Mouse (Mus musculus) liver, embryonic 14.5 days (tissue): ENCODE results near the gene Wapl. TPM values are rescaled to one million over a fixed set of nuclear protein-coding genes. Genes with fewer than 3 reads are reported as not detected.
A peak's percentile ranks its signal among the peaks of the same experiment; 100 is the strongest.

Experiments used
- ATAC-seq: fragments of 200-750 bp; cut with Nextera tagmentation; 2 replicates; pipeline ENCODE4 v1.8.0; 2017; ENCODE audit warnings: moderate number of reproducible peaks, mild to moderate bottlenecking, moderate library complexity; ENCODE audit not compliant: insufficient read depth
- DNase-seq, 3 experiments: peaks; one replicate each; pipeline ENCODE4 v3.0.0-alpha.2; 2012 to 2013; ENCODE audit warnings: low read depth in 3 of 3, low spot score in 3 of 3
- H3K27ac ChIP-seq: fragments of 300-500 bp; sonication (generic); 2 replicates; pipeline ENCODE4 v1.5.1; 2014; ENCODE audit warnings: moderate library complexity, mild to moderate bottlenecking, control low read depth, inconsistent platforms
- H3K27me3 ChIP-seq: fragments of 300-500 bp; sonication (generic); 2 replicates; pipeline ENCODE4 v1.6.1; 2014; ENCODE audit warnings: mild to moderate bottlenecking, low read length, moderate library complexity; ENCODE audit not compliant: control insufficient read depth, insufficient read depth
- H3K36me3 ChIP-seq: fragments of 300-500 bp; sonication (generic); replicated peaks from 2 replicates; pipeline ENCODE4 v1.6.1; 2014; ENCODE audit warnings: low read depth; ENCODE audit not compliant: control insufficient read depth, insufficient read depth
- H3K4me1 ChIP-seq, 2 experiments: fragments of 200-500 bp in 1 of 2; fragments of 300-500 bp in 1 of 2; sonication (generic) in 1 of 2; replicated peaks; 2 replicates each; pipeline ENCODE4 v1.6.1; 2012 to 2014; ENCODE audit warnings: antibody characterized with exemption in 1 of 2, inconsistent platforms in 1 of 2, low read length in 1 of 2; ENCODE audit not compliant: control insufficient read depth in 2 of 2, insufficient read depth in 2 of 2
- H3K4me2 ChIP-seq: fragments of 300-500 bp; sonication (generic); 2 replicates; pipeline ENCODE4 v1.6.1; 2014; ENCODE audit warnings: low read depth, mild to moderate bottlenecking, control low read depth, moderate library complexity
- H3K4me3 ChIP-seq, 2 experiments: fragments of 200-500 bp in 1 of 2; fragments of 300-500 bp in 1 of 2; sonication (generic) in 1 of 2; 2 replicates each; pipeline ENCODE4 v1.5.1; 2012 to 2014; ENCODE audit warnings: low read depth in 2 of 2, low read length in 2 of 2, mild to moderate bottlenecking in 2 of 2, control low read depth in 1 of 2, inconsistent platforms in 1 of 2, moderate library complexity in 1 of 2; ENCODE audit not compliant: insufficient read depth in 1 of 2
- H3K9ac ChIP-seq: fragments of 300-500 bp; sonication (generic); replicated peaks from 2 replicates; pipeline ENCODE4 v1.6.1; 2014; ENCODE audit warnings: mild to moderate bottlenecking, control low read depth, moderate library complexity
- H3K9me3 ChIP-seq: fragments of 300-500 bp; sonication (generic); 2 replicates; pipeline ENCODE4 v1.6.1; 2016; ENCODE audit warnings: low read length, mixed read lengths; ENCODE audit not compliant: control insufficient read depth
- CTCF ChIP-seq: IDR thresholded peaks from 2 replicates; pipeline ENCODE4 v1.5.1; 2016; ENCODE audit warnings: antibody characterized with exemption, low read depth, control low read depth
- EP300 ChIP-seq: IDR thresholded peaks from 2 replicates; pipeline ENCODE4 v1.6.1; 2016; ENCODE audit warnings: antibody characterized with exemption, low read depth
- WGBS: fragments of 180-500 bp; shearing (Covaris S2); extraction: QIAGEN DNeasy Blood & Tissue Kit; methylation state at CpG from one replicate; pipeline ENCODE4 v1.1.7; 2014; ENCODE audit not compliant: insufficient replicate concordance; 5-methylcytosine and 5-hydroxymethylcytosine counted together
- polyA plus RNA-seq, 2 experiments: library from polyadenylated mRNA; depleted of rRNA in 1 of 2; stranded (reverse) in 1 of 2; unstranded in 1 of 2; fragments of >200 nt; fragmentation: Nextera tagmentation in 1 of 2; extraction: Ambion mirVana in 1 of 2; gene quantifications; 2 replicates each; pipeline versions ENCODE4 v1.2.1 to v1.2.3; 2012 to 2014

Wapl gene
- polyA plus RNA-seq, 2 experiments, result 25.0 to 25.2 TPM

GRCm38 (mm10) chr14:34644140-34644539 lies 29.6 kb upstream of the Wapl start:
- WGBS, result 62% methylated on average over 7 of the region's 7 CpGs
- Histone ChIP-seq H3K27me3 (no peaks in the 10 kb centered on the region), H3K4me2 (no peak overlapping the region), H3K36me3 (no peaks in the 10 kb centered on the region), H3K9me3 (no peaks in the 10 kb centered on the region), H3K9ac (no peak overlapping the region), H3K4me3 (no peak overlapping the region), H3K27ac (no peak overlapping the region), H3K4me1 (peaks cover 0 to 5% of the 10 kb centered on the region in 2 experiments; a peak in 1 of 4 replicates)
- ATAC-seq (no peak), DNase-seq (no peak)
- no peak for TF ChIP-seq CTCF
- no peak for TF ChIP-seq EP300

- Histone ChIP-seq H3K4me3 (no peak overlapping the region), H3K27me3 (no peaks in the 10 kb centered on the region), H3K9me3 (no peaks in the 10 kb centered on the region), H3K36me3 (no peaks in the 10 kb centered on the region), H3K4me2 (no peak overlapping the region), H3K4me1 (peaks cover 0 to 5% of the 10 kb centered on the region in 2 experiments; a peak in 1 of 4 replicates), H3K27ac (no peak overlapping the region), H3K9ac (no peak overlapping the region)
- WGBS, result 68% methylated on average over 8 of the region's 8 CpGs
- DNase-seq (no peak), ATAC-seq (no peak)
- no peak for TF ChIP-seq CTCF
- TF ChIP-seq EP300, result no peak
These were observed 25.8 kb upstream of the Wapl start for GRCm38 (mm10) chr14:34647870-34648475.

GRCm38 (mm10) chr14:34657131-34657530 lies 16.6 kb upstream of the Wapl start:
- no peak overlapping the region for H3K27ac ChIP-seq
- ATAC-seq (no peak), DNase-seq (no peak)
- WGBS, result 85% methylated on average over 5 of the region's 5 CpGs
- H3K36me3 ChIP-seq, result no peaks in the 10 kb centered on the region
- peaks cover 26 to 35% of the 10 kb centered on the region in 2 experiments for H3K4me1 ChIP-seq
- no peaks in the 10 kb centered on the region for H3K27me3 ChIP-seq
- no peak overlapping the region for H3K4me2 ChIP-seq
- H3K9ac ChIP-seq, result no peak overlapping the region
- no peak overlapping the region for H3K4me3 ChIP-seq
- H3K9me3 ChIP-seq, result no peaks in the 10 kb centered on the region; the same call in 1 of the 2 replicates
- TF ChIP-seq CTCF (no peak), EP300 (no peak)

DNA sequence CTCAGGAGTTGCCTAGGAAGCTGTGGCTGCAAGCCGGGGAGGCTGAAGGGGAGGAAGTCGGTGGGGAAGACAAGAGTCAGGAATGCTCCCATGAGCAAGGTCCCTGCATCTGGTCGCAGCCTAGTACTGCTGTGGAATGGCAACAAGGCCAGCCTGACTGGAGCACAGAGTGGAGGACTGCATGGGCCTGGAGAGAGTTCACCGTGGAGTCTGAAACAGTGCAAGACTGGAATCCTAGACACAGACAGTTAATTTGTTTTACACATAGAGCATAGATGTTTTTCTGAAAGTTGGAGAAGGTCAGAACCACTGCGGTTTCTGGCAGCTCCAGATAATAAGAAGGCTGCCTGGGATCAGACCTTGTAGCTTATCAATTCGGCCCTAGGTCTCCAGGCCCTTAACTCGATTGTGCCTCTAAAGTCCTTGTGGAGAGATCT lies 13.4 kb upstream of the Wapl start:
- Histone ChIP-seq H3K4me1 (peaks cover 26 to 34% of the 10 kb centered on the region in 2 experiments), H3K9me3 (no peaks in the 10 kb centered on the region; the same call in 1 of the 2 replicates), H3K27me3 (no peaks in the 10 kb centered on the region), H3K9ac (peak overlapping the region; percentile 96), H3K4me2 (peak overlapping the region; percentile 95), H3K4me3 (peak overlapping the region in 1 of 2 experiments; percentile 85; a peak in 2 of 4 replicates), H3K36me3 (no peaks in the 10 kb centered on the region), H3K27ac (peak overlapping the region; percentile 99)
- TF ChIP-seq EP300 (peak; percentile 94), CTCF (no peak)
- peak; percentile 77 to 83 (median 78) for DNase-seq
- ATAC-seq, result peak; percentile 82
- whole genome bisulfite sequencing, result 10% methylated on average over 7 of the region's 7 CpGs

DNA sequence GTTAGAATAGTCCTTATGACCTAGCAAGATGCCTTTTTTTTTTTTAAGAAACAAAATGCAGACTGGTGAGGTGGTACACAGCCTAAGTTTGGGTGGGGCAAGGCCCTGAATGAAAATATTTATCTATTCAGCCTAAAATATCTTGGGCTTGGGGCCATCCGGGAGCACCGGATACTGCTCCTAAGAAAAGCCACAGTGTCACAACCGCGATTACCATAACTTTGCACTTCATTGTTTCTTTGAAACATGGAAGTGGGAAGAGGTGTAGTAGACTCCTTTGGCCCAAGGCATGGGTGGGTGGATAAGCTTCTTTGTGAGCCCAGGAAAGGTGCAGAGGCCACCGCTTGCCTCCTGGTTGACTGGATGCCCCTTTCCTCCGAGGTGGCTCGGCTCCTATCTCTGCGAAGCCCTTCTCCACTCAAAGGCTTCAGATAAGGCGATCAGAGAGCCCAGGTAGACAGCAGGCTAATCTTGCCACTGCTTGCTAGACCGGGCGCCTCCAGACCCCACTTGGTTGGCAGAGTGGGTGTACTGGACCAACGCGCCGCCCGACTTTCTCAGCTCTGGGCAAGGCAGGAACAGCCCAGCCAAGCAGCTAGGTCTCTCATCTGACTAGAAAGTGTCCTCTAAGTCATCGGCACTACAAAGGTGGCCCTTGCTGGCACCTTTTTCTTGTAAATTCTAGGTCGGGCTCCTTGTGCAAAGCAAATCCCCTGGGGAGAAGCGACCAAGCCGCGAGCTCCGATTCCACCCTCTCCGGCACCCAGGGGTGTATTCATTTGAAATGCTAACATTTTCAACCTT lies 12.7 kb upstream of the Wapl start:
- Histone ChIP-seq H3K4me1 (peaks cover 26 to 33% of the 10 kb centered on the region in 2 experiments), H3K36me3 (no peaks in the 10 kb centered on the region), H3K9ac (peak overlapping the region; percentile 96), H3K27ac (peak overlapping the region; percentile 99), H3K4me3 (peak overlapping the region; percentile 82 to 85), H3K9me3 (no peaks in the 10 kb centered on the region; the same call in 1 of the 2 replicates), H3K4me2 (peak overlapping the region; percentile 95), H3K27me3 (no peaks in the 10 kb centered on the region)
- WGBS, result 6% methylated on average over 22 of the region's 22 CpGs
- no peak for TF ChIP-seq EP300
- no peak for TF ChIP-seq CTCF
- peak; percentile 58 for ATAC-seq
- DNase-seq, result peak in 1 of 3 experiments; percentile 59
